Mouse (Mus musculus): ENCODE measurements around the gene Pttg1ip.

Pttg1ip gene

GRCm38 (mm10) chr10:77581408-77582284 is at the start of gene Pttg1ip:
Gene Pttg1ip (plus strand): TSS chr10:77581720.
- in situ Hi-C loops (cut with MboI; ENCODE audit: unreplicated experiment in 2 of 2) = no loop called here

GRCm38 (mm10) chr10:77532020-77532413 is 49.5 kb upstream of the Pttg1ip start:
- in situ Hi-C loops (cut with MboI; ENCODE audit: unreplicated experiment in 2 of 2) = no loop called here

DNA sequence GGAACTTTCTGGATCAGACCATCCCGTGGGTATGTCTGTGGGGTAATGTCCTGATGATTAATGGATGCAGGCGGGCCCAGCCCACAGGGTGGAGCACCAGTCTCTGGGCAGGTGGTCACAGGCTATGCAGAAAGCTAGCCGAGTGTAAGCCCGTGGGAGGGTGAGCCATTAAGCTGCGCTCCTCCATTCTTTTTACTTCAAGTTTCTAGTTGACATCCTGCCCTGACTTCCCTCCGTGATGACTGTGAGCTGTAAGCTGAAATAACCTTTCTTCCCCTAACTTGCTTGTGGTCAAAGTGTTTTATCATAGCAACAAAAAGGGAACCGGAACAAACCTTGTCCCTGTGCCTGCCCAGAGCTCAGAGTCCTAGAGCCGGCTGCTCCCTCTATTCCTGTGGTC is 44.8 kb upstream of the Pttg1ip start:
- in situ Hi-C loops (cut with MboI; ENCODE audit: unreplicated experiment in 2 of 2) = no loop called here

GRCm38 (mm10) chr10:77537215-77538209 is 44.0 kb upstream of the Pttg1ip start:
- in situ Hi-C loops (cut with MboI; ENCODE audit: unreplicated experiment in 2 of 2) = no loop called here

DNA sequence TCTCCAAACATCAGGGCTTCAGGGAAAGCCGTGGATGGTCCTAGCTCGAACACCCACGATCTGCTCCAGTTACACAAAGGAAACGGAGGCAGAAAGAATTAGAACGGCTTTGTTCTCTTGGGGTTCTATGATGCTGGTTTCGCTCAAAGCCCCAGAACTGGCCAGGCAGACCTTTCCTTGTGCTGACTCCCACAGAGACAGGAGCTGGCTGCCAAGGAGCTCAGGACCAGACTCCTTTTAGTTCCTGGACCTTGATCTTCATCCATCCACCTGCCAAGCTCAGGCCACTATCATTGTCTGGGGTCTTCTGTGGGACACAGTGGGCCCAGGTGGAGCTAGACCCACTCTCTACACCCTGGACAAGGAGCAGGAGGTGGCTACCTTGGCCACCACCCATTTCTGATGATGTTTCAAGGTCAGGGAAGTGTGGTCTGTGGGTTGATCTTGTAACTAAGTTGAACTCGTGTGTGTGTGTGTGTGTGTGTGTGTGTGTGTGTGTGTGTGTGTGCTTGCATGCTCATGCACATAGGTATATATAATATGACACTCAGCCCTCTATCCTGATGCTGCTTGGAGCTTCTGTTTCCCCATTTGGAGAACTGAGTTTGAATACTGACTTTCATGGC is 42.1 kb upstream of the Pttg1ip start:
- in situ Hi-C loops (cut with MboI; ENCODE audit: unreplicated experiment in 2 of 2) = no loop called here

DNA sequence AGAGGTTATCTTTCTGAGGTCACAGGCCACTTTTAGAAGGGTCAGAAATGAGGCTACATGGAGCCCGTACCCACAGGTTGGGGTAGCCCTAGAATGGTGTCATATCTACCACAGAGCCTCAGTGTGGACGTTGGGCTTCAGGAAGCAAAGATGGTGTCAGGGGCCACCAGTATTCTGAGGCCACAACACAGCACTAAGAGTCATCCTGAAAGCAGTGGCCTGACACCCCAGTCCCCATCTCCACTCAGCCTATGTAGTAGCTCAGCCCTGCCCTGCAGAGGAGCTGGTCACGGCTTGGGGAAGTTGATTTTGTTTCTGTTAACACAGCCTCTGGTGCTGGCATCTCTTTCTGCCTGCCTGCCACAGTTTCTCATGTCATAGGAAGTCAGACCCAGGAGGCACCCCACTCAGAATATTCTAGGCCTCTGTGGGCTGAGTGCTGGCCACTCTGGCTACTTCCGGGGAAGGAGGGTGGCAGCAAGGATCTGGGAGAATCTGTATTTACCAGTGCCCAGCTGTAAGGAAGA is 40.9 kb upstream of the Pttg1ip start:
- in situ Hi-C loops (cut with MboI; ENCODE audit: unreplicated experiment in 2 of 2) = no loop called here

- in situ Hi-C loops (cut with MboI; ENCODE audit: unreplicated experiment in 2 of 2) = no loop called here
Observed at GRCm38 (mm10) chr10:77541864-77542666, 39.5 kb upstream of the Pttg1ip start.

GRCm38 (mm10) chr10:77543226-77543625 is 38.3 kb upstream of the Pttg1ip start:
- in situ Hi-C loops (cut with MboI; ENCODE audit: unreplicated experiment in 2 of 2) = no loop called here

DNA sequence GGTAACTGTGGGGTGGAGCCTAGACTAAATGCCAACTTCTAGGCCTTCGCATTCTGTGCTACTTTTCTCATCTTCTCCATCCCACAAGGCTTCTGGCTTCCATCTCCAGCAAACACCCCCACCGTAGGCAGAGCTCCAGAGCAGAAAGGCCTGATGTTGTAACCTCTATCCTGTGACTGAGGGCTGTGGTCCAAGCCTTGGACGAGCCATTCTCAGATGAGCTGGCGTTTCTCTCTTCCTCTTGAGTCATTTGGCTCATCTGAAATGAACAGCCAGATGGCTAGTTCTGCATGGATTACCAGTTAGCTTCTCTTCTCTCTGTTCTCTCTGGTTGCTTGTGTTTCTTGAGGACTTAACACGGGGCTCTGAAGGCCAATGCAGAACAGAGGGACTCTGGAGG is 36.6 kb upstream of the Pttg1ip start:
- in situ Hi-C loops (cut with MboI; ENCODE audit: unreplicated experiment in 2 of 2) = no loop called here

DNA sequence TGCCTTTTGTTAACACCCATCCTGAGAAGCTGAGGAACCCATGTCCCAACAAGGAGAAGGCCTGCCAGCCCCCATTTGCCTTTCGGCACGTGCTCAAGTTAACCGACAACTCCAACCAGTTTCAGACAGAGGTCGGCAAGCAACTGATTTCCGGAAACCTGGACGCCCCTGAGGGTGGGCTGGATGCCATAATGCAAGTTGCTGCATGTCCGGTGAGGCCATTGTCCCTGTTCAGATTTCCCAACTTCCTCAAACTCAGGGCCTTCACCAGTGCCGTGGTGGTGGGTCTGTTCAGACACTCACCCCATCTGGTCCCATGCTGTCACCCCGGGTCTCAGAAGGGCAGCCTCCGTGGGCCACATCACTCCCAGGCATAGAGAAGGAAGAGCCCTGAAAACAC is 32.9 kb upstream of the Pttg1ip start:
- in situ Hi-C loops (cut with MboI; ENCODE audit: unreplicated experiment in 2 of 2) = no loop called here

GRCm38 (mm10) chr10:77550874-77551273 is 30.6 kb upstream of the Pttg1ip start:
- in situ Hi-C loops (cut with MboI; ENCODE audit: unreplicated experiment in 2 of 2) = loop anchor here in 1 of 2 experiments (5.0 kb wide), 1 partner anchor 34 kb away; the partner anchor contains the start of gene Fam207a

GRCm38 (mm10) chr10:77552162-77552561 is 29.4 kb upstream of the Pttg1ip start:
- in situ Hi-C loops (cut with MboI; ENCODE audit: unreplicated experiment in 2 of 2) = loop anchor here in 1 of 2 experiments (5.0 kb wide), 1 partner anchor 35 kb away; the partner anchor contains the start of gene Fam207a

GRCm38 (mm10) chr10:77553285-77553684 is 28.2 kb upstream of the Pttg1ip start:
- in situ Hi-C loops (cut with MboI; ENCODE audit: unreplicated experiment in 2 of 2) = loop anchor here in 1 of 2 experiments (5.0 kb wide), 1 partner anchor 36 kb away; the partner anchor contains the start of gene Fam207a

GRCm38 (mm10) chr10:77554918-77555317 is 26.6 kb upstream of the Pttg1ip start:
- in situ Hi-C loops (cut with MboI; ENCODE audit: unreplicated experiment in 2 of 2) = loop anchor here in 1 of 2 experiments (5.0 kb wide), 1 partner anchor 38 kb away; the partner anchor contains the start of gene Fam207a

DNA sequence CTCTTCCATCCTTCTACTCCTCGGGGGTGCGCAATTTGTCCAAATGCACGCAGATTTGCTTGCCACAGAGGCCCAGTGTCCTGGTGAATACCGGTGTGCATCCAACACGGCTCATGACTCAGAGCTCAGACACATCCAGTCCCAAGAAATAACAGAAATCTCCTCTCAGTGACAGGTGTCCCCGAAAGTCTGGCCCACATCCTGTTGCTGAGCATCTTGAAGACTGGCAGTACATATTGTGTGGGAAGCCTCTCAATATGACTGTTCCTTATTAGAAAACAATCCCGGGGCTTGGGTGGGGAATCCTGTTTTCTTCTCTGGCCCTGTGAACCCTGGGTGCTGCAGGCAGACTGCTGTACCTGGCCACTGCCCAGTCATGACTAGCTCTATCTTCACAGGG is 24.9 kb upstream of the Pttg1ip start:
- in situ Hi-C loops (cut with MboI; ENCODE audit: unreplicated experiment in 2 of 2) = no loop called here

DNA sequence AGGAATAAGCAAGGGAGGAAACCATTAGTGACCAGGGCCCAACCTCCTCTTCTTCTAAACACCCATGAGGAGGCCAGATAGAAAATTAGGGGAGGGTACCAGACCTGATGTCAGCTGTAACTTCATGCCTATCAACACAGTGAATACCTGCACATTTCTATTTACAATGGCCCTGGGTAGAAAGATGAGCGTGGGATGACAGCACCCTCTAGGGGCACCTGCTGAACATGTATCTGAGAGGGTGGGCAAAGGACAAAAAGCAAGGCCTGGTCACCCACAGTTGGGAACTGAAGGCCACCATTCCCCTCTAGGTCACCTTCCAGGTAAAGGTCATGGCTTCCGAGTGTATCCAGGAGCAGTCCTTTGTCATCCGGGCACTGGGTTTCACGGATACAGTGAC is 23.9 kb upstream of the Pttg1ip start:
- in situ Hi-C loops (cut with MboI; ENCODE audit: unreplicated experiment in 2 of 2) = no loop called here

- in situ Hi-C loops (cut with MboI; ENCODE audit: unreplicated experiment in 2 of 2) = no loop called here
Observed at GRCm38 (mm10) chr10:77560090-77560489, 21.4 kb upstream of the Pttg1ip start.

GRCm38 (mm10) chr10:77560830-77561229 is 20.7 kb upstream of the Pttg1ip start:
- in situ Hi-C loops (cut with MboI; ENCODE audit: unreplicated experiment in 2 of 2) = no loop called here

DNA sequence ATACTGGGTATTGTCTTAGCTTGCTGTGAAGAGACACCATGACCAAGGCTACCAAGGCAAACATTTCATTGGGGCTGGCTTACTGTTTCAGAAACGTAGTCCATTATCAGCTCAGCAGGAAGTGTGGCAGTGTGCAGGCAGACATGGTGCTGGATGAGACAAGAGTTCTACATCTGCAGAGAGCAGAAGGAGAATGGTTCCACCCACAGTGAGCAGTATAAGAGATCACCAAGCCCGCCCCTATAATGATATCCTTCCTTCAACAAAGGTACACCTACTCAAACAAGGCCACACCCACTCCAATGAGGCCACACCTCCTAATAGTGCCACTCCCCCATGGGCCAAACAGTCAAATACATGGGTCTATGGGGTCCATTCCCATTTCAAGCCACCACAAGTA is 20.0 kb upstream of the Pttg1ip start:
- in situ Hi-C loops (cut with MboI; ENCODE audit: unreplicated experiment in 2 of 2) = no loop called here
